Mouse (Mus musculus) splenic B cell, adult 2 months (primary cell): ENCODE measurements at regions not wholly inside any gene's neighbourhood (a gene's known extent, or its start where the extent isn't known, plus 50 kb on each side); places are given as distances from the start of the nearest gene placed in this dataset.

Experiments used
- DNase-seq: peaks from one replicate; pipeline ENCODE4 v3.0.0-alpha.2; 2011; ENCODE audit warnings: low read depth, low spot score
- H3K27me3 ChIP-seq: 2 replicates; pipeline ENCODE4 v1.6.1; 2012; ENCODE audit warnings: mild to moderate bottlenecking, low read length, moderate library complexity, mixed read lengths; ENCODE audit not compliant: control insufficient read depth, poor library complexity, insufficient read depth, severe bottlenecking
- H3K36me3 ChIP-seq: 2 replicates; pipeline ENCODE4 v1.6.1; 2012; ENCODE audit warnings: mild to moderate bottlenecking, low read length, moderate library complexity, mixed read lengths; ENCODE audit not compliant: control insufficient read depth, poor library complexity, insufficient read depth, severe bottlenecking

DNA sequence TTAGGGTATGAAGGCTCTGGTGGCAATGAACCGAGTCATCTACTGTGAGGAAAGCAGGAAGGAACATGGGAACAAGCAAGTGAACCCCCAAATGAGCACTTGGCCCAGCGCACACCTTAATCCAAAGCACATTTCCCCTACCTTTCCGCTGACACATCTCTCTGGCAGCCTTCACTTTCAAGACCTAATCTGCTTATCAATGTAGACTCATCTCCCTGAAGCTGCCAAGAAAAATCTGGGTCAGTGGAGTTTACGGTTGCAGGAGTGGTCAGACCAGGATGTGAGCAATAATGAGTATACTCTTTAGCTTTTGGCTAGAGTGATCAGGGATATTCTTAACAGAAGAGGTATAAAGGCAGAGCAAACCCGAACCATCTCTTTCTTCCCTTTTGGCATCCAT, 242.4 kb upstream of the Tsc22d2 start:
- Histone ChIP-seq H3K27me3 (no peaks in the 10 kb centered on the region), H3K36me3 (no peaks in the 10 kb centered on the region)
- no peak for DNase-seq

DNA sequence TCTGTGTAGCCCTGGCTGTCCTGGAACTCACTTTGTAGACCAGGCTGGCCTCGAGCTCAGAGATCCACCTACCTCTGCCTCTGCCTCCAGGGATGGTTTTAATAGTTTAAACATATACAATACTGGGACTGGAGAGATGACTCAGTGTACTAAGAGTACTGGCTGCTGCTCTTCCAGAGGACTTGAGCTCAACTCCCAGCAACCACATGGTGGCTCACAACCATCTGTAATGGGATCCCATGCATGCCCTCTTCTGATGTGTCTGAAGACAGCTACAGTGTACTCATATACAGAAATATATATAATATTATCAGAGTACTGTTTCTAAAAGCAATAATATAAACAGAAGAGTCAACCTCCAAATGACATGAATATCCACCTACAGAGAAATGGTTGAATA, 240.7 kb upstream of the Tsc22d2 start:
- no peaks in the 10 kb centered on the region for H3K36me3 ChIP-seq
- no peak for DNase-seq
- H3K27me3 ChIP-seq, result no peaks in the 10 kb centered on the region

GRCm38 (mm10) chr3:58181715-58182114, 232.8 kb upstream of the Tsc22d2 start:
- DNase-seq, result no peak

DNA sequence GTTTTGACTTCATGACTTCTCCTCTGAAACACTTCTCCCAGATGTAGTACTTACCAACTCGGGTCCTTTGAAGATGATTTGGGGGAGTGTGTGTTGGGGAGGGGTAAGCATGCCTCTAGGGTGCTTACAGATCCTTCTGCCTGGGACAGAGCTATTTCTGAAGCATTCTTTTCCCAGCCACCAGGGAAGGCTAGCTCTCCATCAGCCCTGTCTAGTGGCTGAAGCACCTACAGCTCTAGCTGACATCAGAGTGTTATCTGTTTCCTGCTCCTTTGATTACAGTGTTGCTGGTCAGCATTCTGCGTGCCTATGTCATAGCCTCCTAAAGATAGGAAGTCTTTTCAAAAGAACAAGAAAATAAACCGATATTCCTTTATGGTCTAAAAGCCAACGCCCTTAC, 232.2 kb upstream of the Tsc22d2 start:
- no peak for DNase-seq
- Histone ChIP-seq H3K36me3 (no peaks in the 10 kb centered on the region), H3K27me3 (no peaks in the 10 kb centered on the region)

More at GRCm38 (mm10) chr3:58181715-58182114, 232.8 kb upstream of the Tsc22d2 start:
- Histone ChIP-seq H3K27me3 (no peaks in the 10 kb centered on the region), H3K36me3 (no peaks in the 10 kb centered on the region)

- DNase-seq, result no peak
- Histone ChIP-seq H3K36me3 (no peaks in the 10 kb centered on the region), H3K27me3 (no peaks in the 10 kb centered on the region)
Measured at GRCm38 (mm10) chr3:58183279-58183678, 231.2 kb upstream of the Tsc22d2 start.

DNA sequence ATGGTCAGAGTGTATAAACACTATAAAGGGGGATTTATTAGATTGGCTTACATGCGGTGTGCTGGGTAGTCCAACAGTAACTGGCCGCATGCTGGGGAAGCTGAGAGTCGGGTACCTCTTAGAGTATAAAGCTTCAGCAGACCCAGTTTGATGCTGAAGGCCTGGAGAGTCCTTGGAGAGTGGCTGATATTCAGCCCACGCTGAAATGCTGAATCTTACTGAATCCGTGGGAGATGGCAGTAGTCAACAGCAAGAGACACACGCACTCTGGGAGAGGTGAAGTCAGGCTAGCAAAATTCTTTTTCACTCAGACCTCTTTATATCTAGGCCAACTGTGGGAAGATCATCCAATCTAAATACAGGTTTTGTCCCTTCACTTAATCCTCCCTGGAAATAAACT, 214.1 kb upstream of the Tsc22d2 start:
- no peak for DNase-seq
- no peaks in the 10 kb centered on the region for H3K27me3 ChIP-seq
- no peaks in the 10 kb centered on the region for H3K36me3 ChIP-seq

GRCm38 (mm10) chr3:58202816-58203215, 211.7 kb upstream of the Tsc22d2 start:
- no peak for DNase-seq
- Histone ChIP-seq H3K27me3 (no peaks in the 10 kb centered on the region), H3K36me3 (no peaks in the 10 kb centered on the region)

DNA sequence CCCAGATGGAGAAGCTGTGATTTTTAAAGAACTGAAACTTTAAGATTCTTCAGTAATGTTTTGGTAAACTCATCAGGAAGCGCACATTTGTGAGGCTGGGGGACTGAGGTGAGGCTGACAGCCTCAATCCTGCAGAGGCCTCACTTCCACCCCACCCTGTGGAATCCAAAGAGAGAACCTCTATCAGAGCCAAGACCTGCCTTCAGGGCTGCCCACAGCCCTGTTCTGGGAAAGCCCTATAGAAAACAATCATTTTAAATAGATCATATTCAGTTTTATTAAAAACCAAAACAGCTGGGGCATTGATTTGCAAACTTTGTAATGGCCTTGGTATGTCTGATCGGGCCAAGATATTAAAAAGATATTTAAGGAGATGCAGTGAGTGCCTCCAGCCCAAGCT, 210.7 kb upstream of the Tsc22d2 start:
- no peak for DNase-seq
- Histone ChIP-seq H3K27me3 (no peaks in the 10 kb centered on the region), H3K36me3 (no peaks in the 10 kb centered on the region)

DNA sequence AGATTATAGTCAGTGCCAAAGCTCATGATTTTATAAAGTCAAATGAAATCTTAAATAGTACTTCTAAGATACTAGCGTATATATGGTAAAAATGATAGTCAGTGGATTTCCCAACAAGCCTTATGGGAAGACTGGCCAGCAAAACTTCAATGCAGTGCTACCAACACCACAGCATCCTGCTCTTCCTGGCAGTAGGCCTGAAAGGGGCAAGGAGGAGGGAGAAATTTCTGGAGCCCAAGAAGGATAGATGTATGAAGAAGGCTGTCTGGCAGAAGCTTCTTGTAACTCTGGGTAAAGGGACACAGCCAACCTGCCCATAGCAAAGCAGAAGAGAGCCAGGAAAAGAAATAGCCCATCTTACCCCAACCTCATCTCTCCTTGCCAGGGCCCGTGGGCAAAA, 209.0 kb upstream of the Tsc22d2 start:
- no peaks in the 10 kb centered on the region for H3K27me3 ChIP-seq
- H3K36me3 ChIP-seq, result no peaks in the 10 kb centered on the region
- no peak for DNase-seq

GRCm38 (mm10) chr3:58206776-58207398, 207.6 kb upstream of the Tsc22d2 start:
- DNase-seq, result no peak
- Histone ChIP-seq H3K27me3 (no peaks in the 10 kb centered on the region), H3K36me3 (no peaks in the 10 kb centered on the region)

- no peak for DNase-seq
- no peaks in the 10 kb centered on the region for H3K27me3 ChIP-seq
- no peaks in the 10 kb centered on the region for H3K36me3 ChIP-seq
Measured at GRCm38 (mm10) chr3:58211016-58211415, 203.5 kb upstream of the Tsc22d2 start.

DNA sequence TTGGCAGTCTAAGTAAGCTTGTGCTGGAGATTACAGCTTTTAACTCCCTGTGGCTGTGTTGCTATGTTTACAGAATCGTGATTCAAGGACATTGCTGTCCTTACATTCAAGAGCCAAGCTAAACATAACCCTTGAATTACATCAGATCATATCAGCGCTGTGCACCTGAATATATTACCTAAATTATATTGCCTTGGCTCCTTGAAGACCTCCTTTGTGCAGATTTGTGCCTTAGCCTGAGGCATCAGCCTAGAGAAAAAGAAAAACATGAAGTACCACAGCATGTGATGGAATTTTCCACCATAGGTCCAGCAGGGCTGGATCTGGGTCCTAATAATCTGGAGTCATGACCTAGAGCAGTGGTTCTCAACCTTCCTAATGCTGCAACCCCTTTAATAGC, 189.8 kb upstream of the Tsc22d2 start:
- H3K36me3 ChIP-seq, result no peaks in the 10 kb centered on the region
- no peaks in the 10 kb centered on the region for H3K27me3 ChIP-seq
- DNase-seq, result no peak

- H3K27me3 ChIP-seq, result no peaks in the 10 kb centered on the region
- no peaks in the 10 kb centered on the region for H3K36me3 ChIP-seq
- DNase-seq, result no peak
Measured at GRCm38 (mm10) chr3:58226447-58227321, 187.8 kb upstream of the Tsc22d2 start.

DNA sequence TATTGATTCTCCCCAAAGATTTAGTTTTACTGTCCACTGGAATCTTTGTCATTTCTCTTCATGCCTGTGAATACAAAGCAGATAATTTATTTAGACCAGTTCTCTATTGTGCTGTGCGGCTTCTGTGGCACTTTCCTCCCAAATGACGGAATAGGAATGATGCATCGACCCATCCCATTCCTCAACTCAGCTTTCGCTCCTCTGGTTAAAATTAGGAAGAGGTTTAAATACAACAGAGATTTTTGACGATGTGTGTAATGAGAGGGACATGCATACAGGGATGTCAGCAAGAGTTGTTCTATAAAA, 187.2 kb upstream of the Tsc22d2 start:
- Histone ChIP-seq H3K27me3 (no peaks in the 10 kb centered on the region), H3K36me3 (no peaks in the 10 kb centered on the region)
- DNase-seq, result no peak

DNA sequence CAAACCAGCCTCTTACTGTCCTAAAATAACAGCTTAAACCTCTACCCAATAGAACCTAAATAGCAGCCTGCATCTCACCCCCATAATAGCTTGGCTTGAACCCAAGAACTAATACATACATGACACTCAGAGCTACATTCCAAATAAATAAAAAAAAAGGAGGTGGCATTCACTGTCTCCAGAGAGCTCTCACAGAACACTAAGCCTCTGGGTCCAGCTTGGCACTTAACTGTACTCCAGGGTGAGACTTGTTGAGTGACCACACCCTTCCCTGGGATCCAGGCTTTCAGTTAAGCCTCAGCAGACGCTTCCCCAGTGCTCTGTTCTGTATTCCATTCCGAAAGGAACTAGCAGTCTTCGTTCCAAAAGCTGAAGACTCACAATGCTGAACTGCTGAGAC, 186.3 kb upstream of the Tsc22d2 start:
- Histone ChIP-seq H3K36me3 (no peaks in the 10 kb centered on the region), H3K27me3 (no peaks in the 10 kb centered on the region)
- no peak for DNase-seq

DNA sequence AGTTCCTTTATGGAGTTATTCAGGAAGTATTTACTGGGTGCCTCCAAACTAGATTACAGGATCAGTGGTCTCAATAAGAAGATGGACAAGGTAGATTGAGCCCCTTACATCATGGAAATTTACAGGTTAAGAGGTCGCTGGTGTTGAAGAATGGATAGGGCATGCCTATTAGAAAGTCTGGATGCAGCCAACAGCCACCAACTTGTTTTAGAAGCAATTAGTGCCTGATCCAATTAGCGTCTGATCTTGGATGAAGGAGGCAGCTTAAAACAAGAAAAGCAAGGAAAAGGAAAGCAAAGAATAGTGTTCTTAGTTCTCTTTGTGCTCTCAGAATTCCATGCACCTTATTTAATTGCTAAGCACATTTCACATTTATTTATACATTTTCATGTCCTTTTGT, 182.8 kb upstream of the Tsc22d2 start:
- no peak for DNase-seq

More for the DNA sequence above, 182.8 kb upstream of the Tsc22d2 start:
- H3K36me3 ChIP-seq, result no peaks in the 10 kb centered on the region
- H3K27me3 ChIP-seq, result no peaks in the 10 kb centered on the region
